Mouse (Mus musculus) small intestine, adult 2 months (tissue): ENCODE measurements at regions not wholly inside any gene's neighbourhood (a gene's known extent, or its start where the extent isn't known, plus 50 kb on each side); places are given as distances from the start of the nearest gene placed in this dataset.

Source experiments
- CTCF ChIP-seq: fragments of 200-500 bp; IDR thresholded peaks from 2 replicates; pipeline ENCODE4 v1.5.1; 2012; ENCODE audit warnings: low read depth, mild to moderate bottlenecking, control low read depth, inconsistent platforms, low read length, moderate library complexity, mixed read lengths; ENCODE audit not compliant: insufficient replicate concordance, insufficient read length; ENCODE audit errors: extremely low read depth
- POLR2A ChIP-seq: fragments of 200-500 bp; IDR thresholded peaks from 2 replicates; pipeline ENCODE4 v1.6.1; 2012; ENCODE audit warnings: low read depth, mild to moderate bottlenecking, control low read depth, inconsistent platforms, low read length, moderate library complexity

DNA sequence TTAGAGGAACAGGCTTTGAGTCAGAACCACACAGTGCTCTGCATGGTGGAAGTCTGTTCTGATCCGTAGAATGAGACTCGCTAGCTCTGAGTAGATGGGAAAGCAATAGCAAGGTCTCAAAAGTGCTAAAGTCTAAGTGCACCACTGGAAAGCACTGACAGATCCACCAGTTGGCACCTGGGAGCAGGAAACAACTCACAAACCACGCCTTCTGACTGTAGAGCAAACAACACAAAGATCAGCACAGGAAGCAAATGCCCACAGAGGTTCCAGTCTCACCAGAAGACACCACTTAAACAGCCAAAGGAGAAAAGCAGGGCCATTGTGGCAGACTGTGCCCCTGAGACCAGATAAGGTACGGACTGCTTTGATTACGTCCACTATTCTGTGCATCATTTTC lies 121.1 kb upstream of the 2610301B20Rik start:
- no peak for TF ChIP-seq POLR2A
- TF ChIP-seq CTCF: no peak
